Mouse (Mus musculus): Measurements from ENCODE around the gene Ptpre.
"Not testable (repeated sequence)": the region's sequence is repeated elsewhere in the genome, so short reads cannot be mapped to it uniquely, and the experiment has no call there.

Gene Ptpre

DNA sequence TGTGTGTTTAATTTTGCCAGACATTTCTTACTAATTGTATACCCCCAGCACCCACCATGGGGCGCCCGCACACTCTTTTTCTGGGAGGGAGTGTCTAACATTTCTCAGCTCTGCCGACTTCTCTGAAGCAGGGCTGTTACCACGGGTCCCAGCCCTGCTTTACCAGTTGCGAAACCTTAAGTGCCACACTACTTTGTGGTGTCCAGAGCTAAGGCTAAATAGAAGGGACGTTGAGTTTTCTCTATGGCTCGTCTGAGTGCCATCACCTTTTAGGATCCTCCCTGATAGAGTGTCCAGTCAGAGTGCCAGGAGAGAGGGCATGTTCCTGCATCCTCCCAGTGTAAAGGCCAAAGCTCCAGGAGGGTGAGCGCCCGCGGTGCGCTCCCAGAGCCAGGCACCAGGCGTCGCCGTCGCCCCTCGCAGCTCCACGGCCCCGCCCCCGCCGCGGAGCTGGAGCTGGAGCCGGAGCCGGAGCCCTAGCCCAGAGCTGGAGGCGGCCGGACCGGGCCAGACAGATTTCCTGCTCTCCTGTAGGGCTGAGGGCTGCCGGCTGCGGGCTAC is at the start of gene Ptpre:
Gene Ptpre (plus strand): TSS at position 141 of the 561 bp plus-strand sequence.
- peak; percentile 78 to 87 for DNase-seq (ENCODE audit: low spot score in 2 of 2)

DNA sequence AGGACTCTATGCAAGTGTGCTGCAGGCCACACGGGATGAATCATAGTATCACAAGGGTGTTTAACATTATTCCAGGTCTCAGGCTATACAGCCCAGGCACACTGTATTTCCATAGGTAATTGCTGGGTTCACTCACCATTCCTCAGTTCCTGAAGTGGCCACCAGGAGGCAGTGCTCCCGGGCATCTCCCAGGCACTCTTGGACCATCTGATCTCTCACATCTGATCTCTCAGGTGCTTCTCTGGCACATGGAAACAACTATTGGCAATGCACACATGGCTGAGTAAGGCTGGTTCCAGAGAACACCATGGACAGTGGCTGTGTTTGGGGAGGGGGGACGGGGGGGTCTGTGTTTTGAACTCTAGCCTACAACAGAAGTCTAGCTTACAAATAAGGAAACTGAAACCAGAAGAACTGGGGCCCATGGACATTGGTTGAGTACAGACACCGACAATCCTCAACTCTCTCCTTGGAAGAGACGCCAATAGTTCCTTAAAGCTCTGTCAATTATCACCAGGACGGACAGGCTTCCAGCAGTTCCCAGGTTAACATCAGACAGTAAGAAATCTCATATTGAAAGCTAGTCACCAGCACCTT is 49.0 kb upstream of the Ptpre start:
- DNase-seq (ENCODE audit: low spot score in 2 of 2): no peak

DNA sequence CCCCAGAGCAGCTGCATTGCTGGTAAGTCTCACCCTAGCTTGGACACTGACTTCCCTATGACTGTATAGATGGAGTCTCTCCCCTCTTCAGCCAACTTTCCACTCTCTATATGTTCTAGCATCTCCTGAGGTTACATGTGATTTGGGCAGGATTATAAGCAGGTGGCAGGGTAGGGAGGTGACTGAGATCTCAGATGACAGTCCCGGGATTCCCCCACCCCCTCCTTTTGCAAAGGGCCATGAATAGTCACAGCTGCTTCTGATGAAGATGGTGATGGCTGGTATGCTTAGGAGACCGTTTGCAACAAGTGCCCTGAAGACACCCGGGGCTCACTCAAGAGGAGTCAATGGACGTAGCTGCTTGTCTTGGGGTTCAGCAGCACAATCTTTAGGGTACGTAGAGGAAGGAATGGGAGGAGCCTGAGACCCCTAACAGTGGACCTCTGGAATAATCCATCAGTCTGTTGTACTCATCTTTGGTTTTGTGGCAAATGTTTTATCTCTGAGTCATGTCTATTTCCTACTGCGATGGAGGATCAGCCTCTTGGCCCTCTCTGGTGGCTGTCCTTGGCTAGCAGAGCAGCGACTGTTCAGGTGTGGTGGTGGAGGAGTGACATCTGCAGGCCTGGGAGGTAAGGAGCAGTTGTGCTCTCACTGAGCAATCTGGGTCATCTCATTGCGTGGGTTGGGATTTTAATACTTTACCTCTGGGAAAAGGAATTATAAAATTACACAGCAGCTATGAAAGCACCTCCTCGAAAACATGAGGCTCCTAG is 47.4 kb upstream of the Ptpre start:
- DNase-seq (ENCODE audit: low spot score in 2 of 2): no peak

DNA sequence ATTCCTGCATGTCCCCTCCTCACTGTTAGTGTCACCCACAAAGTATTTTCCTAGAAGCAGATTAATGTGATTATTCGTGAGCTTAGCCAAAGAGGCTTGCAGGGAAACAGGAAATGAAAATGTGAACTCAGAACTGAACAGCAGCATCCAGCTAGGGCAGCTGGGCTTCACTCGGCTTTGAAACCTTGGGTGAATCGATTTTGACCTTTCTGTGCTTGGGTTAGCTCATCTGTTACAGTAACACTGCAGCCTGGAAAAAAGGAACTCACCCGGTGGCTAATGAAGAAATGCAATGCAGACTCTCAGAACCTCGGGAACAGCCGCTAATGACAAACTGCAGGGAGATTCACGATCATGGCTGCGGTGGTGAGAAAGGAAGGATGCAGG is 46.8 kb upstream of the Ptpre start:
- DNase-seq (ENCODE audit: low spot score in 2 of 2): no peak

DNA sequence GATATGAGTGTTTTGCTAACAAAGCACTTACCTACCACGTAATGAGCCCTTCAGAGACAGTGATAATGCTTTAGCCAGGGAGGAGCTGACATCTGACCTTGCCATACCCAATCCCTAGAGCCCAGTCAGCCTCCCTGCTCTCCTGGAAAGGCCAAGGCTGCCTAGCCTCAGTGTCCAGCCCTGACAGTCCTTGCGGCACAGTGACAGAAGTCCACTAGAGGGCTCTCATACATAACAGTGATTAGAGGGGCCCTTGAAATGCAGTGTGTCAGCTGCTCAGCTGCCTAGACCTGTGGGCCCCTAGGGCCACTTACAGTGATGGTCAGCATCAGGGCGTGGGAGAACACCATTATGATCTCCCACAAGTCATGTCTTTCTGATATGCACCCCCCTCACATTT is 42.0 kb upstream of the Ptpre start:
- DNase-seq (ENCODE audit: low spot score in 2 of 2): no peak

DNA sequence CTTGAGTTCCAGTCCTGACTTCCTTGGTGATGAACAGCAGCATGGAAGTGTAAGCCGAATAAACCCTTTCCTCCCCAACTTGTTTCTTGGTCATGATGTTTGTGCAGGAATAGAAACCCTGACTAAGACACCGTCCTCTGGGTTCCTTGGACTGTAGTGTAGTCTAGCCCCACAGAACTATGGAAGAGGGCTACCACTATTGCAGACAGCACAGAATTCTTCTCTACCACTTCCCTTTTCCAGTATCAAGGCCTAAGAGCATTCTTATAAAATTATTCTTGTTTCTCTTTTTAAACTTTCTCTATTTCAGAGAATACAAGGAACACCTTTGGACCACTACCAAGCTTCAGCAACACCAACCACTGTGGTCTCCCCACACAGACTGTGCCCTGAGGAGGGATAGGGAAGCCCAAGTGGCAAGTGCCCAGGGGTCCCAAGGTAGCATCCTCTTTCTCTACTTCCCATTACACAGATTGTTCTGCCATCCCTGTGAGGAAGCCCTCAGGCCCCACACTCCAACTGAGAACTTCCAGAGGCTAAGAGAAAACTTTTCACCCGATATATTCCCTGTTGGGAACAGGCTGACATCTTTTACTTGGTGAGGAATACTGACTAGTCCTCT is 38.6 kb upstream of the Ptpre start:
- DNase-seq (ENCODE audit: low spot score in 2 of 2): no peak

DNA sequence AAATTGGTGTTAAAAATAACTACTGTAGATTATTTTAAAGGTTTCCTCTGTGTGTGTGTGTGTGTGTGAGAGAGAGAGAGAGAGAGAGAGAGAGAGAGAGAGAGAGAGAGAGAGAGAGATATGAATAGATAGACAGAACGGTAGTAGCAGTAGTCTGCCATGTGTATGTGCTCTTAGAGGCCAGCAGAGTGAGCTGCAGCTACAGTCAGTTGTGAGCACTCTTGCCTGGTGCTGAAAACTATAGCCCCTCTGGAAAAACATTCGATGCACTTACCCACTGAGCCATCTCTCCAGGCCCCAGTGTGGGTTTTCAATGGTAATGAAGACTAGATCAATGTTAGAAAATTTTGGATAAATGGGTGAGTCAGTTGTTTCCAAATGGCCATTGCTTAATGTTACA is 37.9 kb upstream of the Ptpre start:
- DNase-seq (ENCODE audit: low spot score in 2 of 2): no peak

DNA sequence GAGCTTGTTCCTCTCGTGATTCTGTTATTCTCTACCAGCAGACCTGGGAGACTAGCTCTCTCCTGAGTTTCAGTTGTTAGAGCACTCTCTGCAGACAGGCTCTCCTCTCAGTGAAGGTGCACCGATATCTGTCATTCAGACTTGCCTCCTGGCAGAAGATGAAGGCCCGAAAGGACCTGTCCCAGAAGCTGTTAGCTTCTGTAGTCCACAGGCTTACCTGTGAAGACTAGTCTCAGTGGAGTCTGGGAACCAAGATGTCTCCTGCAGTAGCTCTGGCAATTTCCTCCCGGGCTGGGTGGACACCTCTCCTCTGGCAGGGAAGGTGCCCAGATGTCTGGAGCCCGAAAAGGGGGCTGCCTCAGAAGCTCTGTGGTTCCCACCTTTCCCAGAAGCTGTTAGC is 30.8 kb upstream of the Ptpre start:
- DNase-seq (ENCODE audit: low spot score in 2 of 2): not testable (repeated sequence)

DNA sequence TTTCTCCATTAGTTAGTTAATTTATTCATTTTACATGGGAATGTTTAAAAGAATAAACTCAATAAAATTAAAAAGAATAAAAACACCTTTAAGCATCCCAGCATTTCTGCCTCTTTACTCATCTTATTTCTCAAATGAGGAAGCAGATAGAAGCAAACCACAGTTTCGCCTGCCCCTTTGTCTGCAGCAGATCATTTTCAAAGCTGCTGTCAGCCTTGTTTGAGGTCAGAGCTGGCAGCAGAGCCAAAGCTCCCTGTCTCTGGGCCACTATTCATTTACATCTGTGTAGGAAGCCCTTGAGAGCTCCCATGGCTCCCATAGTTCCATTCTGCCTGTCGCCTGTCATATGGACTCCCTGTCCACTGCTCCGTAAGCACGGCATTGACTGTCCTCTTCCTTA is 28.7 kb upstream of the Ptpre start:
- no peak for DNase-seq (ENCODE audit: low spot score in 2 of 2)

DNA sequence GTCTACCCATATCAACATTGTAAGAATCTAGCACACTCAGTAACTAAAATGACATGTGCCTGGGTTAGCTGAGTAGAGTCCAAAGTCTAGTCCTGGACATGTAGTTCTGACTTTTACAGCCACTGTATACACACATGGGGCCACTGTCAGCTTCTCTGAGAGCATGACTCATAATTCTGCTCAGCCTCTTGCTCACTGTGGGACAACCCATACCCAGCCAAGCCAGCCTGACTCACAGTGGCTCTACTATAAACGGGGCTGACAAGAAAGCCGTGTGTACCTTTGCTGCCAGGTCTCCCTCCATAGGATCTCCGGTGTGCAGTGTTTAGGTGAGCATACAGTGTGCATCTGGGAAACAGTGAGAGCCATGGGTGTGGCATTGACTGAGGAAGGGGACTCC is 28.0 kb upstream of the Ptpre start:
- no peak for DNase-seq (ENCODE audit: low spot score in 2 of 2)

DNA sequence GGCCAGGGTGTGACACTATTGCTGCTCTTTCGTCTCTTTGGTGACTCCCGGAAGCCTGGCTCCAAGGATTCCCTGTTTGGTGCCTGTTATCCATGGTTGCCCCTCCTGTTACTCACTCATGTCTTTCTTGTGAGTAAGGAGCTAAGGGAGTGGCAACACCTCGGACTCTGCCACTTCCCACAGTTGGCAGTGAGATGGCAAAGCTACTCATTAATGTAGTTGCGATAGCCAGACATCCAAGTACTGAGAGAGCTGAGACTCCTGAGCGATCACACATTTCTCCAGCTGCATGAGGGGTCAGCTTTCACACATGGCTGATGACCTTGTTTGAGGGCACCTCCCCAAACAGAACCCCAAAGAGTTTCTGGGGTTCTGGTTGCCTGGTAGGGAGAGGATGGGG is 26.9 kb upstream of the Ptpre start:
- DNase-seq (ENCODE audit: low spot score in 2 of 2): no peak

DNA sequence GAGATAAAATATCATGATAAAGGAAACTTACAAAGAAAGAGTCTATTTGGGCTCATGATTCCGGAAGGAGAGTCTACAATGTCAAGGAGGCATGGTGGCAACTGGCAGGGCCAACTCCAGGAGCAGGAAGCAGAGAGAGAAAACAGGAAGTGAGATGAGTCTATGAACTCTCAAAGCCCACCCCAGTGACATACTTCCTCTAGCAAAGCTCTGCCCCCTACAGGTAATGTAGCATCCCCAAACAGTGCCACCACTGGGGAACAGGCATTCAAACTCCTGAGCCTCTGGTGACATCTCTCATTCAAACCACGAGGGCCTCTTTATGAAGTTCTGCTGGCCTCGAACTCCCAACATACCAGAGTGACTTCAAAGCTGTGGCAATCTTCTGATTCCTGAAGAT is 25.6 kb upstream of the Ptpre start:
- DNase-seq (ENCODE audit: low spot score in 2 of 2): no peak

DNA sequence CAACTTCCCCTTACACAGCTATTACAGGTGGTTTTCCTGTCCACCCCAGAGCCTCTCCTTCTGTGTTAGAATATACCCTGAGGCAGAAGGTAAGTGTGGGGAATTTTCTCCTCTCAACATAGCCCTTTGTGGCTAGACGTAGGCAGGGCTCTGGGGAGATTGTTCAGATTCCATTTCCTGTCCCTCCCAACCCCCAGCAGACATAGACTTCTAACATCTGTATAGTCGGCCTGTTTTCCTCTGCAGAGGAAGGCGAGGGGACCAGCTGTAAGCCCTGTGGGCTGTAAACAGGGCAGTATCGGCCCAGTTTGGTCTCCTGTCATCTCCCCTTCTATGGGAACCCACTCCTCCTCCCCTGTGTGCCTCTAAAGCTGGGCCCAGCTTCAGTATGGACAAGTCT is 20.1 kb upstream of the Ptpre start:
- DNase-seq (ENCODE audit: low spot score in 2 of 2): no peak

DNA sequence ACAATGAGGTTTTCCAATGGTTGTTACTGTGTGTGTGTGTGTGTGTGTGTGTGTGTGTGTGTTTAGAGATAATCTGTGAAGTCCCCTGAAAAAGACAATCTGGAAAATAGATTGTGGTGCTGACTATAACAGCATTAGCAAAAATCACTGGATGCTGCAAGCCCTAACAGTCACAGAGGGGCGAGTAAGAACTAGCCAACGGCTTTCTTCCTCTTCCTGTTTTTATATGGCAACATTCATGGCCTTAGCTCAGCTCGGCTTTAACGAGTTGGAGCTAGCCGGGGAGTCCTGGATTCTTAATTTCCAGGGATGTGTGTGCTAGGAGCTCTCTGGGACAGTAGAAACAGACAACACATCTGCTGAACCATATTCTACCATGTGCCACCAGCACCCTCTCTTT is 17.0 kb upstream of the Ptpre start:
- no peak for DNase-seq (ENCODE audit: low spot score in 2 of 2)

DNA sequence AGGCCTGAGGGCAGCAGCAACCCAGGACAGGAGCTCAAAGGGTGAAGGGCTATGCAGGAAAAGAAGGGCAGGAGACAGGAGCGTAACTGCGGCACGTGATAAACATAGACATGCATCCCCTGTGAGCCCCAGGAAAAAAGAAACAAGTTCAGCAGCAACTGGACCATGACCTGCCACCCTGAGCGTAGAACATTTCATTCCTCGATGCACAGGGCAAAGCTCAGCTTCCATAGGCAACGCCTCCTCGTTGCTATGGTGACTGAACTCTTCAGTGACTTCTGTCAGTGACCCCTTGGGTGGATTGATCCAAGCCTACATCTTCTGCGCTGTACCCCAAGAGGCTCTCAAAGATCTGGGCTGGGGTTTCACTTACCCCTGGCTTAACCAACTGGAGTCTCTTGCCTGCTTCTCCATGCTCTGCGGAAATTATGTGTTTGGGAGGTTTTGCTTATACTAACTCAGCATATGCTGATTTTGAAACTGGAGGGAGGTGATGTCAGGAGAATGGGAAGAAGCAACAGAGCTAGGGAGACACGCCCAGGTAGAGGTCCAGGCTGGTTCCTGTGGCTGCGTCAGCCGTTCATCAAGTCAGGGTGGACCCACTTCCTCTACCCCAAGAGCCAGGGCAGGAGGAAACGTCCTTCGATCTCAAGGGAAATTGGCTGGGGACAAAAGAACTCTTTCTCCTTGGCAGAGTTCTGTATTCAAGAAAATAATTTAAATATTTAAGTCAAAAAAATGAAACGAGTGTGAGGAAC is 15.3 kb upstream of the Ptpre start:
- DNase-seq (ENCODE audit: low spot score in 2 of 2): no peak

DNA sequence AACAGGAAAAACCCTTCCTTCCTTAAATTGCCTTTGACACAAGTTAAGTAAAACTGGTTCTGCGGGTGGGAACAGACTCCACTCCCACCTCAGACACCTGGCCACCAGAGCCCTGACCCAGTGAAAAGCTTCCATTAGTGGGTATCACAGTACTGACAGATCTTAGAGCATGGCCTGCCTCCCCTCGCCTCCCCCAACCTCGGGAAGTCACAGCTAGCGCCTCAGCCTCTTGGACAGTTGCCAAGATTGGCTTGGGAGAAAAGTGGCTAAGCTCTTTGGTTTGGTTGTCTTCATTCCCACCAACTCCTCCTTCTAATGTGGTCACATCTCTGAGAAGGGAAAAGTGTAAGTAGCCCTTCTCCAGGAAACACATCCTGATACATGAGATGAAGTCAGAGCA is 13.3 kb upstream of the Ptpre start:
- no peak for DNase-seq (ENCODE audit: low spot score in 2 of 2)

DNA sequence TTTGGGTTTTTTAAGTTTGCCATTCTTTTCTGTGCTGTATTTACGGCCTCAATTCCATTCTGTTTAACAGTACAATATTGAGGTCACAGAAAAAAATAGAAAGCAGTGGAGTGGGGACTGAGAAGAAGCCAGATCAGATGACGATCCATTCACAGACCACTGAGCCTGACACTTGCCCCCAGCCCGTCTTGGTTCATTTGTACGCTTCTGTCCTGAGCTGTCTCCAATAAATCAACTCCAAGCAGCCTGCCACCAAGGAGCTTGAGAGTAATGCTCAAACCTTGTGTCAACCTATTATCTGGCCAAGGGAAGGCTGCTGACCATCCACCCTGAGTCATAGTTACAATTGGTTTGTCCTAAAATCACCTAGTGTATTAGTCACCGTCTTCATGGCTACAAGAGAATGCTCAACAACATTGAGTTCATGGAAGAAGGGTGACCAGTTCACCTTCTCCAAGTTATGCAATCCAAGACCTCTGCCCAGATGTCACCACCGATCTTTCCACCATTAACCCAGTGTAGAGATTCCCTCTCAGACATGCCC is 12.8 kb upstream of the Ptpre start:
- DNase-seq (ENCODE audit: low spot score in 2 of 2): no peak

DNA sequence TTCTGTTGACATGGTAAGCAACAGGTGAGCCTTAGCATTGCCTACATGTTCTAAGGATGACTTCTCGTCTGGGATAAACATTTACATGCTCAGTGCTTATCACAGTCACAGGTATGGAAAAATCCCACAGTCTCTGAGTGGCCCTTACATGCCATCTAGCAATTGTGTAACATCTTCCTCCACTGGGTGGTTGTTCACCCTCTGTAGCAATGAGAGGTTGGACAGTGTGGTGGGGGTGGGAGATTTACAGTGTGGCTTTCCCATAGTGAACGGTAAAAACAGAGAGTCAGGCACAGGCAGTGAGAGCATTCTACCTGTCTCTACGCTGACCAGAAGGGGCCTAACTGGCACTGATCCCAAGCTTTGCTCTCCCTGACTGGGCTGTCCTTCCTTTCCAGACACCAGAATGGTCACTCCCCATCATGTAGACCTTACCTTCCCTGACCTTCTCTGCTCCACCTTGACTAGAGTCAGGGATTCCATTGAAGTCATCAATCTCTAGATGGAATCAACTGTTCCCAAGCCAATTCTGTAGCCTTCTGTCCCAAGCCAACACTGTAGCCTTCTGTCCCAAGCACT is 10.6 kb upstream of the Ptpre start:
- no peak for DNase-seq (ENCODE audit: low spot score in 2 of 2)

DNA sequence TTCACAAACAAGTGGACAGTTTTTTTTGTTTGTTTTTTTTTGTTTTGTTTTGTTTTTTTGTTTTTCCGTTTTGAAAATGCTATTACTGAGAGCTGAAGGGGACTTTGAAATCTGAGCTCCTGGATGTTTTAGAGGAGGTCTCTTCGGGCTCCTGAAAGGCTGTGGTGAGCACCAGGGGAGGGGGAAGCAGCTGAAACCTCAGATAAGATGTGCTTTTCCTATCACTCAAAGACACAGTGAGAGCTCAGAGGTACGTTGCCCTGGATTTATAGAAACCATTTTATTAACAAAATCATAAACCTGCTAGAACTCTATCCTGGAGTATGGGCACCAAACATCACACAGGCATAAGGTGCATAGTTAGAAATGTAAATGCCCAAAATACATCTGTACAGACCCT is 10.1 kb upstream of the Ptpre start:
- DNase-seq (ENCODE audit: low spot score in 2 of 2): no peak

DNA sequence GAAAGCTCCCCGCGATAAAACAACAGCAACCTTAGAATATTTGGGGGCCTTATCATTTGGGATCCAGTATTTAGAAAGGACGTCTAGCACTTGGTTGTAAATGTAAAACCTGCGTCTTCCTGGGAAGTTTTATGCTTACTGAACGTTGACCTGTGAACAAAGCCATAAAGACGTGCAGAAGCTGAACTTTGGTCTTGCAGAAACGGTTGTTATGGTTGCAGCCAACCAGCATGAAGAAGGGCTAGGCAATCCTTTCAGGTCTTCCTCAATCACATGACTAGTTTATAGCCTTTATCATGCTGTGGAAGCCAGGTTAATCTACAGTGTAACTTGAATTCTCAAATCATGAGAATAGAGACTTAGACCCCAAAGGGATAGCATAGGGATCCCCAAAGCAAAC is 8.8 kb upstream of the Ptpre start, which contains the start of gene Clrn3:
Gene Clrn3 (minus strand): TSS at position 140 of the 400 bp plus-strand sequence.
- DNase-seq (ENCODE audit: low spot score in 2 of 2): no peak

DNA sequence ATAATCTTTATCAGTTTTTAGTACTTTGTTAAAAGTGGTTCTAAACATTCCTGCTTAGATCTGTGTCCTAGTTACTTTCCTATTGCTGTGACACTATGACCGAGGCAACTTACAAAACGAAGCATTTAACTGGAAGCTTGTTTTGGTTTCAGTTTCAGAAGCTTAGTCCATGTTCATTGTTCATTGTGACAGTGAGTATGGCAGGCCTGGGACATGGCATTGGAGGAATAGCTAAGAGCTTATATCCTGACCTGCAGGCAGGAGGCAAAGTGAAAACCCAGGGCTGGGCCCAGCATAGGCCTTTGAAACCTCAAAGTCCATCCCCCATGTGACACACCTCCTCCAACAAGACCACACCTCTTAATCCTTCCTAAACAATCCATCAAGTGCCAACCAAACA is 8.2 kb upstream of the Ptpre start:
- no peak for DNase-seq (ENCODE audit: low spot score in 2 of 2)
